Mouse (Mus musculus) layer of hippocampus, adult 9-11 months (tissue): ENCODE results near the gene Rgs19.

Source experiments
- DNase-seq: peaks from one replicate; pipeline ENCODE4 v3.0.0; 2022

The Rgs19 gene

DNA sequence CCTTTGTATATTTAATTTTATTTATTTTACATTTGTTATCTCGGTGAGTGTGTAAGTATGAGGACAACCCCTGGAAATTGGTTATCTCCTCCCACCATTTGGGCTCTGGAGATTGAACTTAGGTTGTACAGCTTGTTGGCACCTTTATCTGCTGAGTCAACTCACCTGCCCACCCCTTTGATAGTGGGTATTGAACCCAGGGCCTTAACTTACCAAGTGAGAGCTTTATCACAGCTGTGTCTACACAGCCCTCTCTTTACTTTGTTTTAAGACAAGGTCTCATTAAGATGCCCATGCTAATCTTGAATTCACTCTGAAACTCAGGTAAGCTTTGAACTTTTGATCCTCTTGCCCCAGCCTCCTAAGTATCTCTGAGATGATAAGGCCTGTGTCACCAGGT lies 11.8 kb downstream of the Rgs19 start:
- no peak for DNase-seq

DNA sequence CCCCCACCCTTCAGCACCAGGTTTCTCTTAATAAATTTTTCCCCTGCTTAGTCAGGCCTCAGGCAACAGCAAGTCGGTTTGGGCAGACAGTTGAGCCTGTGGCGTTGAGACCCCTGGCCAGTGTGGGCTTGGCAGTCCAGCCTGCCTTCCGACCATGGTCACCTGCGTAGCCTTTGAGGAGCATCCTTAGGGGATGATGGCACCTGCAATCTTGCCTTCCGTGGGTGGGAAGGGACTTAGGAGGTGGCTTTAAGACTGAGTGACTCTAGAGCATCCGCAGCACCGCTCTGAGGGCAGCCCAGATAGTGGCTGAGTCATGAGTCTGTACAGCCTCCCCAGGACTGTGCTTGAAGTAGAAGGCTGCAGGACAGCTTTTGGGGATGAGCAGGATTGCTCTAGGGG lies 13.1 kb downstream of the Rgs19 start:
- DNase-seq, result no peak

DNA sequence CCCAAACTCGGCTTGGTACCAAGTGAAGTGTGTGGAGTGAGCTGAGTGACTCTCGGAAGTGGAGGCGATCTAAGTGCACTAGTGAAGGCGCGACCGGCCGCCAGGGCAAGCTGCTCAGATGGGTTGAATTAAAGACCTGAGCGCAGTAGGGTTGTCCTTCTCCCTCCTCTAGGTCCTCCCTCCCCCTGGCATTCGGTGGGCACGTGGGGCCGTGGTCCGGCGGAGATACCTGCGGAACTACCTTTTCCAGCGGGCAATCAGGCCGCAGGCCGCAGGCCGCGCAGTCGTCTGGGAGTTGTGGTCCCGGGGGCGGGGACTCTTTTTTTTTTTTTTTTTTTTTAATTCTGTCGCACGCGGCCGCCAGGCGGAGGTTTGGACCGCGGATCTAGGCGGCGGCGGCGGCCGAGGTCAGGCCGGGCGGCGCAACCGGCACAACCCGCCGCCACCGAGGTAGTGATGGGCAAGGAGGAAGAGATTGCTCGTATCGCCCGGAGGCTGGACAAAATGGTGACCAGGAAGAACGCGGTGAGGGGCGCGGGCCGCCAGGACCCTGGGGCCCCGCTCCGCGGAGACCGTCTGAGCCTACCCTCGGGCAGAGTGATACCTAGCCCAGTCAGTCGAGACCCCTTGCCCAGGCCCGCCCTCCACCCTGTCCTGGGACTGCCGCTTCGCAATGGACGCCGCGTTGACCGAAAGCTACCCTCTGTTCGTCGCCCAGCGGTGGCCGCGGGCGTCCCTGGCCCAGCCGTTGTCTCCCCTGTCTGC lies 13.6 kb downstream of the Rgs19 start, which contains the start of gene Tcea2:
TSS of gene Tcea2 (plus strand) at position 360 of the 765 bp plus-strand sequence.
- DNase-seq, result peak; percentile 60

DNA sequence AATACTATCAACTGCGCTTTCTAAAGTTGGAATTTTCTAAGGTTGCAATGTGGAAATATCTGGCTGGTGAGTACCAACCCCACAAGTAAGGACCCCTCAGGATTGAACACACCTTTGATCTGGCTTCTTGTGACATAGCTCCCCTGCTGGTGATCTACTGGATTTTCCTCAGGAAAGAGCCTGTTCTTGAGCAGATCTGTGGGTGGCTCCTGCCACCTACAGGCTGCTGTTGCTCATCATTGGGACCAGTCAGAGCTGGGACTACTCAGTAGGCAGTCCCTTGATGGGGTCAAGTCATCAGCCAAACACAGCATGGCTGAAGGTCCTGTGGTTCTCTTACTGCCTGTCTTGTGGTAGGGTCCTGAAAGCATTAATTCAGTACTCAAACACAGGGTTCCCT lies 15.0 kb downstream of the Rgs19 start:
- peak; percentile 89 for DNase-seq

DNA sequence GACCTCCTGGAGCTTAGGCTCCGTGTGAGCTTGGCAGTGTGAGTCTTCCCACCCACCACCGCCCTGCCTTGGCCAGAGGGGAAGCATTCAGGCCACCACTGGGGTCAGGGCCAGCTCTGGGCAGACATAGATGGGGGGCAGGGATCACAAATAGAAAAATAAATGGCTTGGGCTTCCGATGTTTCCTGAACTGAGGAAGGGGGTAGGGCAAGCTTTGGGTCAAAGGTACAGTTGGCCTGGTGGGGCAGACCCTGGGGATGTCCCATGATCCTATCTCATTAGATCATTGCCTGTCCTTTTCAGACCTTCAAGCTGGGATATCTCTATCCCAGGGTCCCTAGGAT lies 16.1 kb downstream of the Rgs19 start:
- DNase-seq, result no peak

DNA sequence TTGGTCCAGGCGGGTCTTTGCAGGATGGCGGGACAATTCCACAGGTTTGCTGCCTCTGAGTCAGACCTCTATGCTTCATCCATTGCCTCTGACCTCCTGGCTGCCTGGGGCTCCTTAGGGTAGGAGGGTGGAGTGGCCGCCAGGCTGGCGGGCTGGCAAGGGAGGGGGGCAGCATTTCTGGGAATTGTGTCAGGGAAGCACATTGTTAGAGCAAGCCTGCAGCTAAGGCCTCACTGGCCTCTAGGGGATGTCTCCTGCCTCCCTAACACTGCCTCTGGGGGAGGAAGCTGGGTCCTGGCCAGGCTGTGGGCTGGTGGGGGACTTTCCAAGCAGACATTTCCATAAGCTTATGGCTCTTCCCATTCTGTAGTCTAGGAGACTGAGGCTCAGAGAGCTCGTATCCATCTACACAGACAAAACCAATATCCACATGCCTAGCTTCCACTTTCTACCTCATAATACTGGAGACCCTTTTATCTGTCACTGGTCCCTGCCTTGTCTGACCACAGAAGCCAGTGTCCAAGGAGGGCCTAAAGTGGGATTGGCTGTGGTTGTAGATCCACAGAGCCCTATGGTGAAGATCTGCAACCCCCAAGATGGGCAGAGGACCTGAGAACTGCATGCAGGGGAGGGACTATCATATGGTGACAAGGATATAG lies 16.6 kb downstream of the Rgs19 start:
- DNase-seq, result no peak

DNA sequence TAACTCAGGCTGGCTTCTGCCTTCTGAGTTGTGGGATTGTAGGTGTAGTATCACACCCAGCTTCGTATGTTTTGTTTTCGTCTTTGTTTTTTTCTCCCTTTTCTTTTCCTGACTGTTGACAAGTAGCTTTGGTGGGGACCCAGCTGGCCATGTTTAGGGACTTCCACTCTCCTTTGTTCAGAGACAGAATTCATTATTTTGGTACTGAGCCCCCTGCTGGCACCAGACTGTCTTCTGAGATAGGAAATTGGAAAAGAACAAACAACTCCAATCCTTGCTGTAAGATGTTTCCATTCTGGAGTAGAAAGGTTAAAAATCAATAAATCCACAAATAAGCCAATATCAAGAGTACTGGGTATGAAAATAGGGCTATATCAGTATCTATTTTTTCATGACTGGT lies 17.4 kb downstream of the Rgs19 start:
- DNase-seq, result no peak

DNA sequence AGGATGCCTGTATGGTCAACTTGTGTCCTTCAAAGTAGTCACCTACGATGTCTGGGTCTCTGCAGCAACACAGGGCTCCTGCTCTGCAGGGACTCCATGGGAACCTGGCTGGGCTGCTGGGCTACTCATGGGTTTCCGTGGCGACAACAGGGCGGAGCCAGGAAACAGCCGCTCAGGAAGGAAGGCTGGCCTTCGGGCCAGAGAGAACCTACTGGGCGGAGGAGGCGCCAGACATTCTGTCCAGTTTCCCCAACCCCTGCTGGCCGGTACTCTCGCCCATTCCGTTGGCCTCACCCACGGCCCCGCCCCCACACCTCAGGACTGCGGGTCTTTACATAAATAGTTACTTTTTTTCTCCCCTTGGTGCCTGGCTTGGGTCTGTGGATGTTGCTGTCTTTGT lies 18.3 kb downstream of the Rgs19 start:
- DNase-seq, result peak; percentile 61

DNA sequence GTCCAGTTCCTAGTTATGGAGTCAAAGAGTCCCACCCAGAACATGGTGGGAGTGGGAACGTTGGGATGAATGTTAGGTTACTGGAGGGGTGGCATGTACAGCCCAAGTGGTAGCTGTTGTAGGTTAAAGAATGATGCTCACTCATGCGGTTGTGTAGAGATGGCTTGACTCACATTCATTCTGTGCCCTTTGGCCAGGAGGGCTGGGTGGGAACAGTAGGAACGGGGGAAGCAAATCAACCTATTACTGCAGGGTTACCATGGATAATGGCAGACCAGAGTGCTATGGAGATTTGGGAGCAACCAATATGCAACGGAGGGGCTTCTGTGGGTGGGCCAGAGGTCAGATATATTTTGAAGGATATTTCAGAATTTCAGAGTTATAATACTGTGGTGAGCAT lies 18.8 kb downstream of the Rgs19 start:
- DNase-seq, result no peak

DNA sequence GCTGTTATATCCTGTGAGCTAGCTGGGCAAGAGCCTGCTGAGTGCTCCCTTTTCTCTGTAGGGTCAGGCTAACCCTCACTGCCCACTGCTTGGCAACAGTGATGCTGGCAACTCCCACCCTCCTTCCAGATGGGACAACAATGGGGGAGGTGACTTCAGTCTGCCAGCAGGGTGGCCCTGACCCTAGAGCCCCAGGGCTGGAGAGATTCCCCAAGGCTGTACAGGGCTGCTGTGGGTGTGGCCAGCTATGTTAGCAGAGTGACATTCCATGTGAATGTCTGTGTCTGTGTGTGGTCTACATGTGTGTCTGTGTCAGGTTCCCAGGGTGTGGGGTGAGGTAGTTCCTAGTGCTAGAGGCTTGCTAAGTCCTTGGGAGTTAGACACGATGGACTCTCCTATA lies 20.3 kb downstream of the Rgs19 start:
- DNase-seq, result no peak

DNA sequence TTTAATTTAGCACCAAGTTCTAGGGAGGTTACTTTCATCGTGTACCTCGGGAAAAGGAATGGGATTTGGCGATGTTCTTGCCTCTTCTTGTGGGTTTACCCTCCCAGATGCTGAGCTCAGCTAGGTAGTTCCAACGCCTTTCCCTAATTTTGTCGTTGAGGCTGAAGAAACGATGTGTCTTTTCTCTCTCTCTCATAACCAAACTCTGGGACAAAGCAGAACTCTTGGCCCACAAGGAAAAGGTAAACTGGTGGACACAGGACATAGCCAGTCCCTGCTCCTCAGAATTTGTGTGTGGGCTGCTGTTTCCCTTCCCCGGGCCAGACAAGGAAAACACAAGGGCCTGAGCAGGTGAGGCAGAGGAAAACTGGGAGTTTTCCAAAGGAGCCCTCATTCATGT lies 21.8 kb downstream of the Rgs19 start:
- no peak for DNase-seq

DNA sequence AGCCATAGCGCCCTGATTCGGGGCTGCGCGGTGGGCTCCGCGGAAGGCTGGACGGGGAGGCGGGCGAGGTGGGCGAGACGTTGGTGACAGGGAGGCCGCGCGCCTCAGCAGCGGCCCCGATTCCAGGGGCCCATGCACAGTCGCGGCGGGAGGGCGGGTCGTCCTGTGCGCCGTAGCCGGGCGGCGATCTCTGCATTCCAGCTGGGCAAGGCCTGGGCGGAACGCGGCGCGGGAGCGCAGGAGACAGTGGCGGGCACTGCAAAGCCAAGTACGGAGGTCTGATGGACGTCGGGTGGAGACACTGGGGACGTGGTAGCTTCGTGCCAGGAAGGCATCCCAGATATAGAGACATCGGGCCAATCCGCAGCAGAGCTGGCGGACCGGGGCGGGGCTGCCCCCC lies 22.5 kb downstream of the Rgs19 start, which contains the start of gene Sox18:
TSS of gene Sox18 (minus strand) at position 315 of the 400 bp plus-strand sequence.
- DNase-seq, result no peak

DNA sequence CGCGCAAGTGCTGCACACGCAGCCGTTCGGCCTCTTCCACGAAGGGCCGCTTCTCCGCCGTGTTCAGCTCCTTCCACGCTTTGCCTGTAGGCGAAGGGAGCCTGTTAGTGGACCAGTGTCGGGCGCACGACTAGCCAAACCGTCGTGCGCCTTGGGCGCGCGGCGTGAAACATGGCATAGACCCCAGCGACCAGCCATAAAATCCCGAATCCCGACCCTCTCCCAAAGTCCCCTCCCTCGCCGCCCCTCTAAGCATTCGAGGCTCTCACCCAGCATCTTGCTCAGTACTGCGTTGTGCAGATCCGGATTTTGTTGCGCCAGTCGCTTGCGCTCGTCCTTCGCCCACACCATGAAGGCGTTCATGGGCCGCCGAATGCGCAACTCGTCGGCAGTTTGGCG lies 22.9 kb downstream of the Rgs19 start:
- no peak for DNase-seq

DNA sequence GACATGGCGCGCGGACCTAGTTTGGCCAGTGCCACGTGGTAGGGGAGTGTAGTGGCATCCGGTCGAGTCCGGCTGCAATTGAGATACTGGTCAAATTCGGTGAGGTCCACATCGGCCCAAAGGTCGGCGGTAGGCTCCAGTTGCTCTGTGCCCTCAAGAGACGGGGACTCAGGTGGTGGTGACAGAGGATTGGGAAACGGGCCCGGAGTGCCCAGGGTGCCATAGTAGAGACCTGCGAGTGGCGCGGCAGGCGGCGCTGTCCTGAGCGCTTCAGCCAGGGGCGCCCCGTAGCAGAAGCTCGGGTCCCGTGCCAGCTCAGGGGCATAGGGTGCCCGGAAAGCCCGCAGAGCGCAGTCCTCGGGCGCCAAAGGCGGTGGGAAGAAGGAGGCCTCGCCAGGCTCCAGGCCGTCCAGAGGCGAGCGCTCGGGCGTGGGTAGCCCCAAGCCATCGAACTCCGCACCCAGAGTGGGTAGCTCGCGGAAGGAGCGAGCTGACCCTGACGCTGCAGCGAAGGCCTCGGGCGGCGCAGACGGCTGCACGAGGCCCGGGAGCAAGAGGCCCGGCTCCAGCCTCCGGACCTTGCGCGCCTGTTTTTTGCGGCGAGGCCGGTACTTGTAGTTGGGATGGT lies 23.4 kb downstream of the Rgs19 start:
- DNase-seq, result no peak

DNA sequence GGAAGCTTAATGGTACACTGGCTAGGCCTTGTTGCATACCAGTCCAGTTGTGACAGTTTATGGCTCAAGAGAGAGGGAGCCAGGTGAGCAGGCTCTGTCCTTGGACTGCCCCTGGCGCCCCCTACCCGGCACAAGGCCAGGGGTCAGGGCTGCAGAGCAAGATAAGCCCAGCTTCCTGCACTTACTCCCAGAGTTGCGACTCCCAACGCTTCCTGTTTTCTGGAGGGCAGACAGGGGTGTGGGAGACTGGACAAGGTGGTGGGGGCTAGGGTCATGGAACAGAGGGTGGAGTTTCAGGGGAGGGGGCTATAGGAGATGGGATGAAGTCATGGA lies 30.5 kb downstream of the Rgs19 start:
- no peak for DNase-seq

DNA sequence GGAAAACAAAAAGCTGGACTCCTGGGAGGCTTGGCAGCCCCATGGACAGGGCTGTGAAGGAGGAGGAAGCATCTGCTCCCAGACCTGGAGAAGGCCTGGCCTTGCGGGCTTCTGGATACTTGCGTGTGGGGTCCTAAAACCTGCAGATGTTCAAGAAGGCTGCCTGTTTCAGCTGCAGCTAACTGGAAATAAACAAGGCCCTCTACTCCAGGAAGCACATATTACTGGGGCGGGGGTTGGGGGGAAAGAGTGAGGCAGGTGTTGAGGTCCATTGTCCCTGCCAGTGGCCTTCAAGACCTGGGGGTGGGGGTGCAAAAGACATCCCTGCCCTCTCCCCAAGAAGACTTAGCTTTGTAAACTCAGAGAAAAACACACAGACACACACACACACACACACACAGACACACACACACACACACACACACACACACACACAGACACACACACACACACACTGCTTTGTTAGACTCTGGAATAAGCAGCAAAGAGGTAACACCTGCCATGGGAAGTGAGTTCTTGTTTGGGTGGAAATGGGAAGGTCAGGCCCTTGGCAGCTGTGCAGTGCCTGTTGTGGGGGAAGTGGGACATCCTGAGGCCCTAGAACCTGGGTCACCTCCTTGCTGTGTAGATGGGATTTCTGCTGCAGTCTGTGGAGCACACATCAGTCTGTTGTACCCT lies 31.0 kb downstream of the Rgs19 start:
- DNase-seq, result no peak

DNA sequence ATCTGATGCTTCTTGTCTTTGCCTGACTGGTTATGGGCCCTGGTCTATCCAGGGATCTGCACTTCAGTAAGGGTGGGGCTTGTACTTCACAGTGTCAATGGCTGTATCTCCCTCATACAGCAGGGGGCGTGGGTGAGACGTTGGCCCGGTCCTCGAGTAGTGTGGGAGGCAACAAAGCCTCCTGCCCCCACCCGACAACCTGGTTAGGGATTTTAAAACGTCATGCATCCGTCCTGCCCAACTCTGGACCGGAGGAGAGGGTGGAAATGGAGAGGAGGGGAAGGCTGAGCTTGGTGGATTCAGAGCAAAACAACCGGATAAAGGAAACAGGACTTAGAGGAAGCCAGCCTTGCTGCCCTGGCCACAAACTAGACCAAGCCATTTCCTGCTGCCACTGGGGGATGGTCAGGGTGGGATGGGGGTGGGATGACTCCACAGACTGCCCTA lies 34.1 kb downstream of the Rgs19 start:
- peak; percentile 89 for DNase-seq

DNA sequence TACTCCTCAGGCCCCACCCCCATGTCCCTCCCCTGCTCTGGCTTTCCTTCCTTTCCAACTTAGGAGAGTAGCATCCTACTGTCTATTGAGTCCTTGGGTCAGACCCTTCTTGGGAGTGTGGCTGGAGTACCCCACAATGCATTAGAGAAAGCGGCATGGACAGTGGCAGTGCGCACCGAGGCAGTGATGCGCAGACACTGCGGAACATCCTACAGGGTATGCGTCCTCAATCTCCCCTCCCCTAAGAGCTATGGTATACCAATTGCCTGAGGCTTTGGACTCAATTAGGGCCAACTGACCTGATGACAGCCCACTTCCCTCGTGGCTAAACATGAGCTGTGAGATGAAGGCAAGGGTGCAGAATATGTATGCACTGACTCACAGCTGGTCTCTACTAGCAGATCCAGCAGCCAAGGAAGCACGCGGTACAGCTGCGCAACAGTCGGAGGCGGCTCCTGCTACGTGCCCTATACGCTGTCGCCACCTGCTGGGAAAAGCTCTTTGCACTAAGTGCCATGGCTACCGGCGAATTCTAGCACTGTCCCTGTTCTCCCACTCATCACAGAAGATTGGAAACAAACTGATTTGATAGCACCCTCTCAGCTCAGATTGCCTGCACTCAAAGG lies 34.7 kb downstream of the Rgs19 start:
- peak; percentile 81 for DNase-seq

DNA sequence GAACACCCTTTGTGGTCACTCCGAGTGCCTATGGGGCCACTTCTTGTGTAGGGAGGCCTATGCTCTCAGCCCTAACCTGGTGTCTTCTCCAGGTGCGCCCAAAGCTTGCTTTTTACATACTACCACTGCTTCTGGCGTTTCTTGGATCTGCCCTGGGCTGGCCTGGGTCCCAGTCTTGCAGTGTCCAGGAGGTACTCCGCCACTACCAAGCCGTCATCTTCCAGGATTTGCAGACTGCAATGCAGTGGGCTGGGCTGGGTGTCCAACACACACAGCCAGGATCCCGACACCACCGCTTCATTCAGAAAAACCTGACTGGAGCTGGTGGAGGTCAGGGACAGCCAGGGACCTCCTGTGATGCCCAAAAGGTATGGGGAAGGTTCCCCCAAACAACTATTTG lies 35.2 kb downstream of the Rgs19 start:
- no peak for DNase-seq

DNA sequence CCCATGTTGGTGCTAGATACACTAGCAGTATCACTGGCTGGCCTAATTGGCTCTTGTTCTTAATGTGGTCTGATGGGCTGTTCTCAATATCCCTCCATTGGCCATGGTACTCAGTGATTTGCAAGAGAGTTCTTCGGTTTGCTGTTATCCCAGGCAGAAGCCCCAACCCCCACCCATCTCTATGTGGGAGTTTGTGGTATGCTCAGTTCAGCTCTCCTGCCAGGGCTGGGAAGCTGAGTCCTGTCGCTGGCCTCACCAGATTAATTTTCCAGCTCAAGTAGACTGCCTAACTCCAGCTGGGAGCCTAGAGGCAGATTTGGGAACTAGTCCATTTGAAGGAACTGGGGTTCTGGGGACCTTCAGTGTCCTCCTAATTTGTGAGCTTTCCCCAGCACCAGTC lies 36.3 kb downstream of the Rgs19 start:
- no peak for DNase-seq

DNA sequence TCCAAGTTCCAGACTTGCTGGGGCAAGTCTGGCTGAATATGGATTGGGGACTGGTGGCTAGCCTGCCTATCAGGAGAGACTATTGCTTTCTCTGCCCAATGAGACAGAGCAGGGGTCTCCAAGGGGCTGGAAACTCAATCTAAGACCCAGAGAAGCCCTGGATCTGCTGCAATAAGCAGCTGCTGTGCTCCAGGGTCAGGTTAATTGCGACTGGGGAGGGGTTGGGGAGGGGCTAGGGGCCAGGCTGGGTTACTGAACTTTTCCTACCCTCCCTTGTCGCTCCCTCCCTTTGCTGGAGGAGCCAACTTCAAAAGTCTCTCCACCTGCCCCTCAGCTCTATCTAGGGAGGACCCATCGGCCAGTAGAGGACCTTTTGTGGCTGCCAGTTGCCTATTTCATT lies 37.0 kb downstream of the Rgs19 start, which contains the start of gene Gm29797:
TSS of gene Gm29797 (plus strand) at position 301 of the 400 bp plus-strand sequence.
- no peak for DNase-seq

DNA sequence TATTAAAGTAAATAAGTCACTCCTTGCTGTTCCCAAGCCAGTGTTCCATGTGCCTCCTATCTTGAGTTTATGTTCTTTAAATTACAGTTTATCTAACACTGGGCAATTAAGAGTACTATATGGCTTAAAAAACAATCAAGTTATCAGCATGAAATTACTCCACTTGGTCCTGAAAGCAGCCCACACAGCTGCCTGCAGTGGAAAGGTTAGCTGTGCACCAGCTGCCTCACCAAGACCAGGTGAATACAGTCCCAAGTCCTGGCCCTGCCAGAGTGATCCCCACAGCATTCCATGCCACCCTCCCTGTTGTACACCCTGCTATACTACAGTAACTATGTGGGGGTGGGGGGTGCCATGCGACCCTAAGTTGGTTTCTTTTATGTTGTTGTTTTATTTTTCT lies 40.3 kb downstream of the Rgs19 start:
- no peak for DNase-seq

DNA sequence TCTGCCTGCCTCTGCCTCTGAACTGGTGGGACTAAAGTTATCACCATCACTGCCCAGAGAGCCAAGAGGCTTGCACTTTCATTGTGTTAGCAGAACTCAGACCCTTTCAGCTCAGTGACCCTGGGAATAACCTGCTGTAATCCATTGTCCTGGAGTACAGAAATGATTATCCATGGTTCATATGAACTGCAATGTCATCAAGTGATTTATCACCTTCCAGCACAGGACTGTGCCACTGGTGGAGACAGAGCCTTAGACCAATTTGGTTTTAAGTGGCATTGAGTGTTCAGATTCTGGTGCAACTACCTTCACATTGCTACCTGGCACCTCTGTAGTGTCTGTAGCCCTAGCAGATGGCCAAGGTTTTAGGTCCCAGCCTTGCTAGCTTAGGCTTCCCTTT lies 40.7 kb downstream of the Rgs19 start:
- DNase-seq, result no peak
